Mouse (Mus musculus) testis, adult 2 months (tissue): ENCODE measurements around the gene Nxph3. TPM values are rescaled to one million over a fixed set of nuclear protein-coding genes. Genes with fewer than 3 reads are reported as not detected.

ENCODE experiments used
- H3K27ac ChIP-seq: fragments of 200-500 bp; 2 replicates; pipeline ENCODE4 v1.5.1; 2012; ENCODE audit warnings: low read depth, low read length; ENCODE audit not compliant: control insufficient read depth, insufficient read depth
- H3K27me3 ChIP-seq: fragments of 200-500 bp; 2 replicates; pipeline ENCODE4 v1.6.1; 2012; ENCODE audit warnings: mild to moderate bottlenecking, low read length, moderate library complexity; ENCODE audit not compliant: control insufficient read depth, insufficient read depth
- H3K36me3 ChIP-seq: fragments of 200-500 bp; 2 replicates; pipeline ENCODE4 v1.6.1; 2012; ENCODE audit warnings: mild to moderate bottlenecking, low read length; ENCODE audit not compliant: control insufficient read depth, insufficient read depth
- H3K4me1 ChIP-seq: fragments of 200-500 bp; 2 replicates; pipeline ENCODE4 v1.6.1; 2012; ENCODE audit warnings: low read length; ENCODE audit not compliant: control insufficient read depth, insufficient read depth
- H3K4me3 ChIP-seq: fragments of 200-500 bp; 2 replicates; pipeline ENCODE4 v1.5.1; 2012; ENCODE audit warnings: low read depth, mild to moderate bottlenecking, low read length, moderate library complexity, mixed read lengths; ENCODE audit not compliant: control insufficient read depth
- CTCF ChIP-seq: fragments of 200-500 bp; IDR thresholded peaks from 2 replicates; pipeline ENCODE4 v1.5.1; 2012; ENCODE audit warnings: low read depth, mild to moderate bottlenecking, inconsistent platforms, low read length, moderate library complexity; ENCODE audit not compliant: control insufficient read depth, insufficient read depth, insufficient replicate concordance
- POLR2A ChIP-seq: fragments of 200-500 bp; IDR thresholded peaks from 2 replicates; pipeline ENCODE4 v1.6.1; 2012; ENCODE audit warnings: low read depth, mild to moderate bottlenecking, inconsistent platforms, low read length, moderate library complexity; ENCODE audit not compliant: control insufficient read depth
- polyA plus RNA-seq: library from polyadenylated mRNA; depleted of rRNA; stranded (reverse); fragments of >200 nt; gene quantifications from 2 replicates; pipeline ENCODE4 v1.2.3, GENCODE M21; 2012

The Nxph3 gene
- polyA plus RNA-seq, 1 experiment = 1.9 TPM

- Histone ChIP-seq H3K27me3 (no peaks in the 10 kb centered on the region), H3K4me3 (no peak overlapping the region), H3K4me1 (peaks cover 3% of the 10 kb centered on the region), H3K27ac (no peak overlapping the region), H3K36me3 (no peaks in the 10 kb centered on the region; the same call in 1 of the 2 replicates)
- TF ChIP-seq CTCF (no peak), POLR2A (no peak)
Observed at GRCm38 (mm10) chr11:95500836-95501235, 13.5 kb downstream of the Nxph3 start.

DNA sequence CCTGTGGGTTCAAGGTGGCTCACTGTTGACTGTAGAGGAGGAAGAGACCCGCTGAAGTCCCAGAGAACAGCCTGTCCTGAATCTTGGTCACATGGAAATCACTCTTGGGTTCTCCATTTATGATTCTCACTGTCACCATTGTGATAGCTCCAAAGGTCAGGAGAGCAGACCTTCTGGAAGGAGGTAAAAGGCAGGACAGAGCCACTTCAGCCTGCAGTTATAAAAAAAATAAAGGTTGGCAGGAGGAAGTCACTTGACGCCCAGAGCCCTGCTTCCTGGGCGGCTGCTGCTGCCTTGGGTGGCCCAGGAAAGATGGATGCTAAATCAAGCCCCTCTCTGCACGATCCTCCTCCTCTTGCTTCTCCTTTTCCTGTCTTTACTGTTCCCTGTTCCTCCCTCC lies 14.0 kb downstream of the Nxph3 start:
- no peaks in the 10 kb centered on the region; the same call in 1 of the 2 replicates for H3K36me3 ChIP-seq
- TF ChIP-seq CTCF (no peak), POLR2A (no peak)

GRCm38 (mm10) chr11:95497921-95498320 lies 16.4 kb downstream of the Nxph3 start:
- Histone ChIP-seq H3K4me1 (no peaks in the 10 kb centered on the region), H3K36me3 (no peaks in the 10 kb centered on the region; the same call in 1 of the 2 replicates), H3K27ac (no peak overlapping the region), H3K27me3 (no peaks in the 10 kb centered on the region), H3K4me3 (no peak overlapping the region)
- no peak for TF ChIP-seq POLR2A
- TF ChIP-seq CTCF = no peak

More for the DNA sequence above, 14.0 kb downstream of the Nxph3 start:
- Histone ChIP-seq H3K27ac (no peak overlapping the region), H3K4me1 (peaks cover 3% of the 10 kb centered on the region), H3K4me3 (no peak overlapping the region), H3K27me3 (no peaks in the 10 kb centered on the region)

DNA sequence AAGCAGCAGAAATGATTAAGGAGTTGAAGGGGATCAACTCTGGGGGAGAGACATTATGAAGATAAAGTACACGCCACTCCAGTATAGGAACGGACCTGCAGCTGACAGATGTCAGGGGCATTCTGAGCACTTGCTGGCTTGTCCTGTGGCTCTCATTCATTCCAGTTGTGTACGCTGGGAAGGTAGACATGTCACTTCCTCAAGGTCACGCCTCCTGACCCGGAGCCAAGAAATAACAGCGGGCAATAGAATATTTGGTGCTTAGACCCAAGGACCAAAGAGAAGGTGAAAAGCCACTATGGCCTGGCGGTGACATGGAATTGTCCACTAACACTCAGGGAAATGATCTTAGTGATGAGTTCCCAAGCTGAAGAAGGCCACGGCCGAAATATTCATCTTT lies 18.5 kb downstream of the Nxph3 start:
- no peak overlapping the region for H3K27ac ChIP-seq
- no peak overlapping the region for H3K4me3 ChIP-seq
- H3K36me3 ChIP-seq = no peaks in the 10 kb centered on the region; the same call in 1 of the 2 replicates
- H3K27me3 ChIP-seq = no peaks in the 10 kb centered on the region
- TF ChIP-seq POLR2A (no peak), CTCF (no peak)
- no peaks in the 10 kb centered on the region for H3K4me1 ChIP-seq

DNA sequence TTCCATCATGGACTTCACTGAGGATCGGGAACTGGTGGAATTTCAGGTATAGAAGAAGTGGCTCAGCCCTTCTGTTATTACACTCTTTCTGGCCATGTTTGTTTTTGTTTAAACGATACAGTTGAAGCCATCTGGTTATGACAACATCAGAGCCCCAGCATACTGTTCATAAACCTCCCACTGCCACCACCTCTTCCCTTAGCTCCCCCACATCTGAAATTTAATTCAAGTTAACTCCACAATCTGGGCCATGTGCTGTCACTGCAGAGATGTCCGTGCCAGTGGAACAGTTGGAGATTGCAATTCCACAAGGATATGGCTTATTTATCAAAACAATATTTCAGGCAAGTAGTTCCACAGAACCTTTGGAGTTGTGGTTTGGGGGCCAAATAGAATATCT lies 20.0 kb downstream of the Nxph3 start:
- Histone ChIP-seq H3K4me1 (no peaks in the 10 kb centered on the region), H3K27ac (no peak overlapping the region), H3K4me3 (no peak overlapping the region), H3K36me3 (no peaks in the 10 kb centered on the region; the same call in 1 of the 2 replicates), H3K27me3 (no peaks in the 10 kb centered on the region)
- TF ChIP-seq POLR2A (no peak), CTCF (no peak)

GRCm38 (mm10) chr11:95493950-95494349 lies 20.4 kb downstream of the Nxph3 start:
- H3K27me3 ChIP-seq = no peaks in the 10 kb centered on the region
- TF ChIP-seq POLR2A (no peak), CTCF (no peak)
- H3K27ac ChIP-seq = no peak overlapping the region
- no peak overlapping the region for H3K4me3 ChIP-seq
- no peaks in the 10 kb centered on the region; the same call in 1 of the 2 replicates for H3K36me3 ChIP-seq
- H3K4me1 ChIP-seq = no peaks in the 10 kb centered on the region

DNA sequence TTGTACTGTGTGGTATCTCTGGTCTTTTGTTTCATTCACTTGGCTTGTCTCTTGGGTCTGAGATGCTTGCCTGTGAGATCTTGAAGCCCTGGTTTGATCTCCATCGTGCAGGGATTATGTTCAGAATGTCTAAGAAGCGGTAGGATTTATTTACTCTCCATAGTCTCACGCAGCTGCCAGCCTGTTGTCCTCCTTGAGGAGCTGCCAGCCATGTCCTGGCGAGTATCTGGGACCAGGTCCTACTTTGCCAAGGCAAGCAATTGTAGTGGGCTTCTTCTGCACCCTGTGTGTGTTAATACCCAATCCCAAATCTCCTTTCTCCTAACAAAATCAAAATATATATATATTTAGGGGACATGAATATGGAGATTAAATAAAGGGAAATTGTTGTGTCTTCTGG lies 21.4 kb downstream of the Nxph3 start:
- no peaks in the 10 kb centered on the region; the same call in 1 of the 2 replicates for H3K36me3 ChIP-seq
- no peaks in the 10 kb centered on the region for H3K4me1 ChIP-seq
- H3K27ac ChIP-seq = no peak overlapping the region
- H3K27me3 ChIP-seq = no peaks in the 10 kb centered on the region
- no peak overlapping the region for H3K4me3 ChIP-seq
- no peak for TF ChIP-seq POLR2A
- no peak for TF ChIP-seq CTCF

GRCm38 (mm10) chr11:95492256-95492655 lies 22.1 kb downstream of the Nxph3 start:
- Histone ChIP-seq H3K4me3 (no peak overlapping the region), H3K27ac (no peak overlapping the region), H3K4me1 (no peaks in the 10 kb centered on the region), H3K36me3 (no peaks in the 10 kb centered on the region; the same call in 1 of the 2 replicates), H3K27me3 (no peaks in the 10 kb centered on the region)
- TF ChIP-seq POLR2A (no peak), CTCF (no peak)
